In the genomic region with DNA sequence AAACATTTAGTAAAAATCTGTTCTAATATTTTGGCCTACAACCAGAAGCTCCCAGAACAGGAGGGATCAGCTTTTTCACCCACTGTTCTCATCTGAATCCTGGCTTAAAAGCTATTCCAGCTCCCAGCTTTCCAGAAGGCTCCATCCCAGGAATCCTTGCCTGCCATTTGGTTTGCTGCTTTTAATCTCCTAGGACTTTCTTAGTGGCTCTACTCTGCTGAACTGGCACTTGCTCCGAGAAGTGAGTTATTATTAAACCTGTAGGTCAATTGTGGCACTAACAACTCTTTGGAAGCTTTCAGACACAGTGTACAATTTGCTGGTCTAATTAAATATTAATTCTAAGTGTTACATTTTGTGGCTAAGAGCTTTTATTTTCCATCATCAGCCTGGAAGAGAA, we compare ENCODE assay signal across 12 mouse cellular contexts.
DNase-seq lines count a peak whose midpoint lies in the region; TF ChIP-seq lines count a peak whose summit lies in the region.
"Had no signal": no experiment of that assay in that cellular context is flagged by ENCODE, and none has a peak within 500 bp of the region (broad histone marks: within the 10 kb centered on the region; RNA-seq: fewer than 3 reads in every experiment).

No protein-coding gene starts in this region.

- no peak overlapping the region for H3K4me3 ChIP-seq in kidney, adult 2 months (ENCODE audit: insufficient read depth, low read depth, low read length)
- H3K4me3 ChIP-seq: midbrain, embryonic 12.5 days had no signal

- DNase-seq in kidney, adult 2 months = peak; percentile 89
- no peak for DNase-seq in kidney, postnatal 4 days
- peak; percentile 54 to 59 for DNase-seq in cerebellum, adult 18-20 months
- DNase-seq in cerebellum, postnatal 25 days = peak; percentile 59 to 64
- peak; percentile 18 to 25 for DNase-seq in layer of hippocampus, postnatal 10 days (ENCODE audit: low spot score in 2 of 2)
- no peak for DNase-seq in gastrocnemius, postnatal 10 days
- no peak for DNase-seq in adrenal gland, adult (ENCODE audit: inconsistent age in 2 of 2, low spot score in 1 of 2)
- DNase-seq: adrenal gland, postnatal 25 days; heart, postnatal 36 days; lung, postnatal 10 days; right cerebral cortex, postnatal 14 days had no signal

- no peak for TF ChIP-seq POLR2A in kidney, adult 2 months (IDR thresholded peaks at IDR 0.05; ENCODE audit: low read depth, low read length)

- H3K27ac ChIP-seq in kidney, adult 2 months (ENCODE audit: insufficient read depth, low read depth, low read length) = no peak overlapping the region
- H3K27ac ChIP-seq: midbrain, embryonic 12.5 days had no signal

- no peaks in the 10 kb centered on the region for H3K27me3 ChIP-seq in kidney, adult 2 months (replicated peaks; ENCODE audit: control insufficient read depth, insufficient read depth, low read length)

- no peaks in the 10 kb centered on the region for H3K36me3 ChIP-seq in kidney, adult 2 months (ENCODE audit: control insufficient read depth, insufficient read depth, low read length)
- H3K36me3 ChIP-seq: midbrain, embryonic 12.5 days had no signal

- peaks cover 3% of the 10 kb centered on the region; the same call in 1 of the 2 replicates for H3K4me1 ChIP-seq in kidney, adult 2 months (ENCODE audit: control insufficient read depth, insufficient read depth, low read length)
- H3K4me1 ChIP-seq: midbrain, embryonic 12.5 days had no signal

- WGBS in kidney, adult 2 months = 38% methylated on average over 1 of the region's 1 CpGs

- no peak for TF ChIP-seq CTCF in kidney, adult 2 months (conservative IDR thresholded peaks at IDR 0.05; ENCODE audit: insufficient read depth, insufficient read length, low read depth, low read length)

Comparison
In these comparisons a context has a peak if more than half of its experiments do, and no peak if none do; other contexts are left out.
1. DNase-seq: peak in kidney, adult 2 months (single experiment), cerebellum, adult 18-20 months (2 of 2), cerebellum, postnatal 25 days (2 of 2) and layer of hippocampus, postnatal 10 days (2 of 2); none in kidney, postnatal 4 days (0 of 2), gastrocnemius, postnatal 10 days (single experiment) and adrenal gland, adult (0 of 2).